Mouse (Mus musculus) midbrain, postnatal 0 days (tissue): ENCODE results near the gene Tmem190. TPM values are rescaled to one million over a fixed set of nuclear protein-coding genes. Genes with fewer than 3 reads are reported as not detected.
A peak's percentile ranks its signal among the peaks of the same experiment; 100 is the strongest.
"Not testable (repeated sequence)": the region's sequence is repeated elsewhere in the genome, so short reads cannot be mapped to it uniquely, and the experiment has no call there.

Experiments
- ATAC-seq: fragments of 200-750 bp; cut with Nextera tagmentation; 2 replicates; pipeline ENCODE4 v1.8.0; 2017; ENCODE audit warnings: moderate number of reproducible peaks, mild to moderate bottlenecking, moderate TSS enrichment, moderate library complexity; ENCODE audit not compliant: low FRiP score
- DNase-seq: peaks from one replicate; pipeline ENCODE4 v3.0.0-alpha.2; 2015; ENCODE audit warnings: low spot score
- H3K27ac ChIP-seq: fragments of 300-500 bp; sonication (generic); 2 replicates; pipeline ENCODE4 v1.5.1; 2014; ENCODE audit warnings: low read depth, mild to moderate bottlenecking, low read length, mixed read lengths
- H3K27me3 ChIP-seq: fragments of 300-500 bp; sonication (generic); 2 replicates; pipeline ENCODE4 v1.6.1; 2014; ENCODE audit warnings: low read length, control low read depth, mixed read lengths; ENCODE audit not compliant: insufficient read depth
- H3K36me3 ChIP-seq: fragments of 300-500 bp; sonication (generic); 2 replicates; pipeline ENCODE4 v1.6.1; 2014; ENCODE audit warnings: low read length, control low read depth, mixed read lengths; ENCODE audit not compliant: insufficient read depth
- H3K4me1 ChIP-seq: fragments of 300-500 bp; sonication (generic); 2 replicates; pipeline ENCODE4 v1.6.1; 2014; ENCODE audit warnings: mild to moderate bottlenecking, control low read depth, antibody characterized with exemption, low read length, mixed read lengths; ENCODE audit not compliant: insufficient read depth
- H3K4me2 ChIP-seq: fragments of 300-500 bp; sonication (generic); 2 replicates; pipeline ENCODE4 v1.6.1; 2014; ENCODE audit warnings: low read depth, mild to moderate bottlenecking, low read length, mixed read lengths; ENCODE audit not compliant: poor library complexity, severe bottlenecking
- H3K4me3 ChIP-seq: fragments of 300-500 bp; sonication (generic); 2 replicates; pipeline ENCODE4 v1.5.1; 2014; ENCODE audit warnings: low read depth, mild to moderate bottlenecking, low read length, moderate library complexity
- H3K9ac ChIP-seq: fragments of 300-500 bp; sonication (generic); replicated peaks from 2 replicates; pipeline ENCODE4 v1.6.1; 2014; ENCODE audit warnings: mild to moderate bottlenecking, low read length, moderate library complexity, mixed read lengths; ENCODE audit not compliant: poor library complexity, severe bottlenecking
- H3K9me3 ChIP-seq: fragments of 300-500 bp; sonication (generic); 2 replicates; pipeline ENCODE4 v1.6.1; 2016; ENCODE audit warnings: low read length, control low read depth
- CTCF ChIP-seq: IDR thresholded peaks from 2 replicates; pipeline ENCODE4 v1.5.1; 2016; ENCODE audit warnings: antibody characterized with exemption, mild to moderate bottlenecking
- WGBS: fragments of 180-500 bp; shearing (Covaris S2); extraction: QIAGEN DNeasy Blood & Tissue Kit; methylation state at CpG from one replicate; pipeline ENCODE4 v1.1.7; 2014; 5-methylcytosine and 5-hydroxymethylcytosine counted together
- polyA plus RNA-seq: library from polyadenylated mRNA; unstranded; fragments of >200 nt; fragmentation: Nextera tagmentation; extraction: Ambion mirVana; gene quantifications from 2 replicates; pipeline ENCODE4 v1.2.1, GENCODE M21; 2015
- total RNA-seq: library from RNA; depleted of rRNA; stranded (reverse); fragments of >200 nt; gene quantifications from 2 replicates; pipeline ENCODE4 v1.2.3, GENCODE M21; 2014

The Tmem190 gene
- total and polyA plus RNA-seq, 2 experiments from 2014 or later: 0.39 TPM; not detected in 1

GRCm38 (mm10) chr7:4789436-4789935 is 6.7 kb downstream of the Tmem190 start, which contains the start of gene Tmem238:
Gene Tmem238, minus strand, starts transcription at chr7:4789656.
- peaks cover 9% of the 10 kb centered on the region for H3K36me3 ChIP-seq
- DNase-seq: no peak
- H3K4me3 ChIP-seq: peak within 1 kb of the TSS; percentile 57
- peak within 1 kb of the TSS; percentile 89 for H3K27ac ChIP-seq
- WGBS: 10% methylated on average over 39 of the region's 40 CpGs
- H3K27me3 ChIP-seq: no peaks in the 10 kb centered on the region
- no peaks in the 10 kb centered on the region for H3K9me3 ChIP-seq
- H3K4me2 ChIP-seq: peak within 1 kb of the TSS; percentile 91
- TF ChIP-seq CTCF: no peak
- no peak; the same call in 1 of the 2 replicates for ATAC-seq
- peaks cover 3% of the 10 kb centered on the region; the same call in 1 of the 2 replicates for H3K4me1 ChIP-seq
- peak within 1 kb of the TSS; percentile 85 for H3K9ac ChIP-seq

GRCm38 (mm10) chr7:4792278-4793212 is 9.8 kb downstream of the Tmem190 start, which contains the start of gene Rpl28:
Gene Rpl28, plus strand, starts transcription at chr7:4792874.
- 1% methylated on average over 54 of the region's 54 CpGs for WGBS
- TF ChIP-seq CTCF: no peak
- H3K9ac ChIP-seq: peak within 1 kb of the TSS; percentile 96

GRCm38 (mm10) chr7:4793248-4793647 is 10.5 kb downstream of the Tmem190 start:
- H3K27me3 ChIP-seq, H3K9me3 ChIP-seq, DNase-seq, H3K4me1 ChIP-seq: not testable (repeated sequence)
- Histone ChIP-seq H3K36me3 (peaks cover 15% of the 10 kb centered on the region; the same call in 1 of the 2 replicates), H3K9ac (peak overlapping the region; percentile 96), H3K4me3 (peak overlapping the region; percentile 70), H3K4me2 (peak overlapping the region; percentile 75), H3K27ac (peak overlapping the region; percentile 92)
- under 1% methylated on average over 31 of the region's 31 CpGs for WGBS
- ATAC-seq: peak; percentile 18

More at GRCm38 (mm10) chr7:4792278-4793212, 9.8 kb downstream of the Tmem190 start, which contains the start of gene Rpl28:
- peak; percentile 88 for ATAC-seq
- Histone ChIP-seq H3K4me1 (peaks cover 3% of the 10 kb centered on the region; the same call in 1 of the 2 replicates), H3K27me3 (no peaks in the 10 kb centered on the region), H3K4me2 (peak within 1 kb of the TSS; percentile 75), H3K36me3 (peaks cover 15% of the 10 kb centered on the region; the same call in 1 of the 2 replicates), H3K4me3 (peak within 1 kb of the TSS; percentile 70), H3K27ac (peak within 1 kb of the TSS; percentile 92), H3K9me3 (no peaks in the 10 kb centered on the region)
- peak; percentile 98 for DNase-seq

- ATAC-seq (no peak), DNase-seq (no peak)
- H3K4me2 ChIP-seq: peak overlapping the region; percentile 75
- H3K36me3 ChIP-seq: peaks cover 15% of the 10 kb centered on the region; the same call in 1 of the 2 replicates
- no peak overlapping the region for H3K27ac ChIP-seq
- peak overlapping the region; percentile 70 for H3K4me3 ChIP-seq
- WGBS: 37% methylated on average over 4 of the region's 4 CpGs
- no peaks in the 10 kb centered on the region for H3K9me3 ChIP-seq
- H3K9ac ChIP-seq: peak overlapping the region; percentile 96
- no peaks in the 10 kb centered on the region; the same call in 1 of the 2 replicates for H3K4me1 ChIP-seq
- TF ChIP-seq CTCF: no peak
- no peaks in the 10 kb centered on the region for H3K27me3 ChIP-seq
Measured at GRCm38 (mm10) chr7:4793674-4794073, 10.9 kb downstream of the Tmem190 start.

- no peak overlapping the region for H3K4me2 ChIP-seq
Measured at GRCm38 (mm10) chr7:4794631-4795168, 12.0 kb downstream of the Tmem190 start.

More at GRCm38 (mm10) chr7:4794631-4795168, 12.0 kb downstream of the Tmem190 start:
- no peaks in the 10 kb centered on the region for H3K27me3 ChIP-seq
- no peak for TF ChIP-seq CTCF
- no peak for DNase-seq
- no peaks in the 10 kb centered on the region; the same call in 1 of the 2 replicates for H3K4me1 ChIP-seq
- H3K9ac ChIP-seq: no peak overlapping the region
- WGBS: 89% methylated on average over 3 of the region's 3 CpGs
- H3K27ac ChIP-seq: no peak overlapping the region
- no peak overlapping the region for H3K4me3 ChIP-seq
- ATAC-seq: no peak
- H3K9me3 ChIP-seq: no peaks in the 10 kb centered on the region
- peaks cover 15% of the 10 kb centered on the region; the same call in 1 of the 2 replicates for H3K36me3 ChIP-seq
